Mouse (Mus musculus): ENCODE results near the gene Kmt5b. TPM values are rescaled to one million over a fixed set of nuclear protein-coding genes. Genes with fewer than 3 reads are reported as not detected.

Kmt5b gene
- total RNA-seq, 2 experiments from 2014 or later = 72.9 to 76.9 TPM

DNA sequence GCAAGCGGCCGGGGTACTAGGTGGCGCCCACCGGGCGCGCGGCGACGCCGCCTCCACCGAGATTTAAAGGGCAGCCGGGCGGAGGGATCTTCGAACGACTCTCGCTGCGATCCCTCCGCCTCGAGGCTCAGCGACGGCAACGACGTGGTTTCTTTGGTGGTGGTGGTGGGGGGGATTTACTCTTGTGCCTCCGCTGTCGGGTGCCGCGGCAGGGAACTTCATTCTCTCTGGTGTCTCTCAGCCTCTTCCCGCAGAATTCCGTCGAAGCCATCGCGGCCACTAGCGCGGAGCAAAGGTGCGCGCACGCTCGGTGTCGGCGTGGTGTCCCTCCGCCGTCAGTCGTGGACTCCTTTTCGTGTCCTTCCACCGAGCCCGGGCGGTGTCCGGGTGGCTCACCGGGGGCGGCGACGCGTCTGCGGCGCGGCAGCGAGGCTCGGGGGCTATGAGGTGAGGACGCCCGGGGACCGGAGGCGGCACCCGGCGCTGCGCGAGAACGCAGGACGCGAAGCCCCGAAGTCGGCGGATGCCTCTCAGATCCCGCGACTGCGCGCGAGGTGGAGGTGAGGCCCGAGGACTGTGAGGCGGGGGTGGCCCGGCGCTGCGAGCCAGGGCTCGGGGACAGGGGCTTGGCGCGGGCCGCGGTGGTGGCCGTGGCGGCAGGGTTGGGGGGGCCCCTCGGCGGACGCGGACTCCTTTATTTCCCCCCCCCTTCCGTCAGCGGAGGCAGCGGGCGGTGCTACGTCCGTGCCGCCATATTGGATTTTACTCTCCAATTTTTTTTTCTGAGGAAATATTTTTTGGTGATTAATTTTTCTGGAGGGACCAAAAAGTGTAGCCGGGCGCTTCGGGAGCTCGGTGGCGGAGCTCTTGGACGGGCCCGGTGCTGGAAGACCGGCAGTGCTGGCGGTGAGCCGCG lies 818 bp downstream of the Kmt5b start:
- peak; percentile 94 to 95 for DNase-seq (ENCODE audit: low spot score in 2 of 2)

DNA sequence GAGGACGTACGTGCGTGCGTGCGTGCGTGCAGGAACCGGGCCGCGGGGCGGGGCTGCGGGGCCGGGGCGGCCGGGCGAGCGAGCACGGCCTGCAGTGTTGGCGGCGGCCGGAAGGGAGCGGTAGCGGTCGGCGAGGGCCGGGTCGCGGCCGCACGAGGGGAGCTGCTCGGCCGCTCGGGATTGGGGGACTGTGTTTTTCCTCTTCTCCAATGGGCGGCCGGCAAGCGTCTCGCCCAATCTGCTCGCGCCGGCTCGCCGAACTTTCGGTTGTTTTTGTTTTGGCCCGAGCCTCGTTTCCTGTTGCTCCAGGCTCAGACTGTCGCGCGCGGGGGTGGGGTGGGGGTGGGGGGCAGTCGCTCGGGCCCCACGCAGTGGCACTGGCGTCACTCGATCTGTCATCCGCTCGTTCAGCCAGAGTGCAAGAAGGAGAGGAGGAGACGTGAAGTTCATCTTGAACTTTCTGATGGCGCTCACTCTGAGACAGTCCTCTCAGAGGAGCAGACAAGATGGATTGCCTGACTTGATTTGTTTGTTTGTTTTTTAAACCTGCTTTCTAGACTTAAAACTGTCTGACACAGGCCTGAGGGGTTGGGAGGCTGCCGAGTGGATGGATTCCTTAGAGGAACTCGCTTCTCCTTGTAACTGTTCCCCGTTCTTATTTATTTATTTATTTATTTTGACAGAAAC lies 1.6 kb downstream of the Kmt5b start:
- DNase-seq (ENCODE audit: low spot score in 2 of 2) = peak in 1 of 2 experiments; percentile 94

DNA sequence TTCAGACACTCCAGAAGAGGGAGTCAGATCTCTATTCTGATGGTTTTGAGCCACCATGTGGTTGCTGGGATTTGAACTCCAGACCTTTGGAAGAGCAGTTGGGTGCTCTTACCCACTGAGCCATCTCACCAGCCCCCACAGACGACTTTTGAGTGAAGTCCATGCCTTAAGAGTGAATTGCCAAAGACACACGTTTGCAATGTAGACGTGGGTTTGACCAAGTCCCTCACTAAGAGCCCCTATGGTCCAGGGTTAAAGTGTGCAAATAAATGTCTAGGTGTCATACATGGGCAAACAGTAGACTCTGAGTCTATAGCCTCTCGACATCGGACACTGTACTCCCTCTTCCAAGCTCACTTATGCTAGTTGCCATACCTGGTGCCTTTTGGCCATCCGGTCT lies 2.3 kb downstream of the Kmt5b start:
- no peak for DNase-seq (ENCODE audit: low spot score in 2 of 2)

DNA sequence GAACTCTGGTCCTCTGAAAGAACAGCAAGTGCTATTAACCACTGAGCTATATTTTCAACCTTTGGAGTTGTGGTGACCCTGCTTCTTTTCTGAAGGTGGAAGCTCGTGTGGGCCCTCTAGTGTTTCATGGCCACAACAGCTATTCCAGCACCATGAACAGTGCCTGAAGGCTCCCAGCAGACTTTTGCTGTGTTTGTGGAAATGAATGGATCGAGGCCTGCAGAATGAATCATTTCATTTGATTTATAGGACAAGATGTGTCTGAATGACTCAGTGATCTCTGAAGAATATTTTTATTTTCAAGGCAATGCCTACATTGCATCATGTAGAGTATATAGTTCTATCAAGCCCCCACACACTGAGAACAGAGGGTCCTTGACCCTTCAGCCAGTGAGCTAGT lies 6.9 kb downstream of the Kmt5b start:
- no peak for DNase-seq (ENCODE audit: low spot score in 2 of 2)

DNA sequence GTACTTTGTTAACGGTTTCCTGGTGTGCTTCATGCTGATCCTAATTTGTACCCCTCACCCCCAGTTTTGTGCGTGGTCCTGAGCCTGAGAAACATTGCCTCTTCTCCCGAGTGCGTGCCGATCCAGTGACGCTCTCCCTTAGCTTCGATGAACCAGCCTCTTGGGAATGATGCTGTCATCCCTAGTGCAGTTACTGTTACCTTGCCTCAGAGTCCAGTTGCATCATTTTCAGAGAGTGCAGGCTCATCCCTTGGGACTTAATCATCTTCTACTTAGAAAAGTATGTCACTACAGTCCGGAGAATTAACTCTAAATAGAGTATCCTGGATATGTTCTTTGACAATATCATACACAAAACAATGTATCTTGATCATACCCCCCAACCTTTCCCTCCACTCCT lies 11.5 kb downstream of the Kmt5b start:
- DNase-seq (ENCODE audit: low spot score in 2 of 2) = no peak

DNA sequence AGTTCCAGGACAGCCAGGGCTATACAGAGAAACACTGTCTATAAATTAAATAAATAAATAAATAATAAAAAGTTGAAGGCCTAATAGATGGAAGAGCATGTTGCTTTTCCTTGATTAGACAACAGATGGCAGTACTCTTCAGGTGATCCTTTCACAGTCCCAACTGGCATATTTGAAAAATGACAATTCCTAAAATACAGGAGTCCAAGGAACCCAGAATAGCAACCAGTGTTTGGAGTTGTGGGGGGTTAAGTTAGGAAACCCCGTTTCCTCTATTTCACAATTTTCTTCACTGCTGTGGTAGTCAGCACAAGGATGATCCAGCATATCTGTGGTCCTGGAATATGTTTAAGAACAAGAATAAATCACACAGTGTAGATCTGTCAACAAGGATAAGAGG lies 22.9 kb downstream of the Kmt5b start:
- DNase-seq (ENCODE audit: low spot score in 2 of 2) = no peak

DNA sequence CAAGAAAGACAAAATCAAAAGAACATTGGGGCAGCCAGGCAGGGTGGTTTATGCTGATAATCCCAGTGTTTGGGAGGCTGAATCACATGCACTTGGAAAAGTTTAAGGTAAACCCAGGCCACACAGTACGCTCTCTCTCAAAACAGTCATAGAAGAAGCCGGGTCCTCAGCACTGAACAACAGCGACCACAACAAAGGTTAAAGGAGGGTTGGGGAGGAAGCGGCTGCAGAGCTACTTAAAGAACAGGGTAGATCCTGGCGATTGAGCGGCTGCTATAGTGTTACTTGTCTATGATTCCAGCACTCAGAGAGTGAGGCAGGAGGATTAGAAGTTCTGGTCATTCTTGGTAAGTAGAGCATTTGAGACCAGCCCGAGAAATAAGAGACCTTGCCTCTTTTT lies 38.3 kb downstream of the Kmt5b start:
- no peak for DNase-seq (ENCODE audit: low spot score in 2 of 2)

DNA sequence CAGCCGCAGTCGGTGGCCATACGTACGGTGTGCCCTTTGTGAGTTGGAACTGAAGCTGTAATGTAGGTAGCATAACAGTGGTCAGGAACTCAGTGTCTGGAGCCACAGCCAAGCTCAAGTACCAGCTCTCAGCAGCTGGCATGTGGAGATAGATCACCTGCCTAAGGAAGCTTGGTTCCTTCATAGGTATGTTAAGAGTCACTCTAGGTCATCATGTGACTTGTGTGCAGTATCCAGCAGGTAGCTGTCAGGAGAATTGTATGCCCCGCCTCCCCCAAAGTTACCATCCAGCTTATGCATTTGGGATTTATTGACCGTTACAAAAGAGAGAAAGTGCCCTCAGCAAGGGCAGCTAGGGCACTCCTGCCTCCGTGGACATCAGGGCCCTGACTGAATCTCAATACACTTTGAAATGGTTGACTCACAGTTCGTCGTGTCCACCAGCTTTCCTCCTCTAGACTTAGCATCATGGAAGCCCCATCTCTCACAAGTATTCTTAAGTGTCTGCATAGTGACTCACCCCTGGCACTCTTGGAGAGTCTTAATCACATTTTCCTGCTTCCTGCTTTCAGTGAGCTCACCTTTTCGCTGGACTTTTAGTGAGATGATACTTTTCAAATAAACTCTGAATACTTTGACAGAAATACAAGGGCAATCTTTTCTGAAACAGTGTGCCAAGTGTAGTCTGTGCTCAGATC lies 43.5 kb downstream of the Kmt5b start:
- no peak for DNase-seq (ENCODE audit: low spot score in 2 of 2)

DNA sequence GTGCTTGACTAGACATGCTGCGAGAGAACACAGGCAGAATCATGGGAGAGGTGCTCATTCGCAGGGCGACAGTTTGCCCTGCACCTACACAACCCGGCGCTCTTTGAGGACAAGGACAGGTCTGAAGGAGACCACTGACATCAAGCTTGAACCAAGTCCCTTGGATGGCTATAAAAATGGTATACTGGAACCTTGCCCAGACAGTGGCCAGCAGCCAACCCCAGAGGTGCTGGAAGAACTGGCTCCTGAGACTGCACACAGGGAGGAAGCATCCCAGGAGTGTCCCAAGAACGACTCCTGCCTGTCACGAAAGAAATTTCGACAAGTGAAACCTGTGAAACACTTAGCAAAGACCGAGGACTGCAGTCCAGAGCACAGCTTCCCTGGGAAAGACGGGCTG lies 47.2 kb downstream of the Kmt5b start:
- DNase-seq (ENCODE audit: low spot score in 2 of 2) = no peak

DNA sequence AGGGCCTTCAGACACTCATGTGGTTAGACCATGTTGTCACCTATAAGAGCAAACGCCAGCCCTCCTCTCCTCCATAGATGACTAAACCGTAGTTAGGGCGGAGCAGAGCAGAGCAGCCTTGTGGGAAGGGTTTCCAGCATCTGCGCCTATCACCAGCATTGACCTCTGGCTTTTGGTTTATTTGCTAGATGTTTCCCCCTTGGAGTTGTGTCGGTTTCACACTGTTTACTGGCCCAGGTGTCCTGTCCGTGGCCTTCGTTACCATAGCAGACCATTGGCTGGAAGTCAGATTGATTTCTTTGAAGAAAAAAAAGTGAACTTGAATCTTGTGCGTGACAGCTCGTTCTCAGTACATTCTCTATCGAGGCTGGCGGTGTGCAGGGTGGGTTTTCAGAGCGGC lies 48.6 kb downstream of the Kmt5b start:
- no peak for DNase-seq (ENCODE audit: low spot score in 2 of 2)

DNA sequence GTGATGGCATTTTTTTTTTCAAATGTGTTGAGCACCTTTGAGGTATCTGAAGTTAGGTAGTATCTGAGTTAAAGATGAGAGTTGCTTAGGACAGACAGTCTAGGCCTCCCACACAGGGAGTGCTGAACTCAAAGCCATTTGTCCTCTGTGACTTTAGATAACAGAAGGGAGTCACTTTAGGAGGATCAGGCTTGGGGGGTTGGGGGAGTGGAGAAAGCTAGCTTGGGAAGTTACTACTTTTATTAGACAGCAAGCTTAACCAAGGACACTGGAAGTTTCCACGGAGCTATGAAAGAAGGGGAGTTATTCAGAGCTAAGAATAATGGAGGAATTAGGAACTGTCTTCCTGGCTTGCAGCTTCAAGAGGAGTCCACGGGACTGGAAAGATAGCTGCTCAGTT lies 51.9 kb downstream of the Kmt5b start:
- DNase-seq (ENCODE audit: low spot score in 2 of 2) = no peak

DNA sequence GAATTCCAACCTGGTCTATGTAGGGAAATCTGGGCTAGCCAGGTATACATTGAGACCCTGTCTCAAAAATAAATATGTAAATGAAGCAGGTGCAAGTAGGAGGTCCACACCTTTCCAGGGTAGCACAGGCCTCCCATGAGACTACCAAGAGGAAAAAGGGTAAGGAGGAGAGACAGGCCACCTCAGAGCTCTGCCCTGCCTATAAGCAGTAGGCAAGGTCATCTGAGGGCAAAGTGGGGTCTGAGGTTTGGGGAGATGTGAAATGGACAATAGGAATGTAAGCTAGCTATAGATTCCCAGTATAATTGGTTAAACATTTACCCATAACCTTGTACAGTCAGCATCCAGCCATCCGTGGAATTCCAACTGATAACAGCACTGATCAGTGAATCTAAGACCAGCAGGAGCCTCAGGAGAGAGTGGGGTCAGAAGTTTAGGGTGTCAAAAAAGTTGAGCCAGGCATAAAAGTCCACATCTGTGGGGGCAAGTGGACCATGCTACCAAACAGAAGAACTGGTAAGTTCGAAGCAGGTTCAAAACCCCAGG lies 52.8 kb downstream of the Kmt5b start:
- DNase-seq (ENCODE audit: low spot score in 2 of 2) = no peak

DNA sequence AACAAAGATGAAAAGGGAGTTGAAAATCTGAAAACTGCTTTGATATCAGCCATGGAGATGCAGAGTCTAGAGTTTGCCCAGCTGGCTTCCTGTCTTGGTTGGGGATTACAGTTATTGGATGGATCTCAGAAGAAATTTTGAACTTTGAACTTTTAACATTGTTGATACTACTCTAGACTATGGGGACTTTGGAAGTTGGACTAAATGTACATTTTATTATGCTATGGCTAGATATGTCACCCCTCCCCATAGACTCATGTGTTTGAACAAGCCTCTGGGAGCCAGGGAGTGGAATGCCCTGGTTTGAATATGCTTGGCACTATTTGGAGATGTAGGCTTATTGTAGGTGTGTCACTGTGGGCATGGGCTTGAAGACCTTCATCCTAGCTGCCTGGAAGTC lies 57.8 kb downstream of the Kmt5b start:
- no peak for DNase-seq (ENCODE audit: low spot score in 2 of 2)

DNA sequence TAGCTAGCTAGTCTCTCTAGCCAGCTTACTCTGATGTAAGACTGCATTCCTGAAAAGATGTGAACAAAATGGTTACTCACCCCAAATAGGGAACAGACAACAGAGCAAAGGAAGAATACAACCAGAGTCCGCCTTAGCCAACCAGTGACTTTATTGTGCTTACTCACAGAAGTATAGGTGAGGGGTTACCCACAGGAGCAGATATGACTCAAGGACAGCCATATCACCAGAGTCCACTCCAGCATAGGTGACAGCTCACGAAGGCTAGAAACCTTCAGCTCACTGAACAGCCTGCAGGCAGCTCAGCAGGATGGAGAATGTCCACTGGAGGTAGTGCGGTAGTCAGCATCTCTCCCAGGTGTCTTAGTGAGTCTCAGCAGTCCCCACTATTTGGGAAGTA lies 62.6 kb downstream of the Kmt5b start:
- DNase-seq (ENCODE audit: low spot score in 2 of 2) = no peak

DNA sequence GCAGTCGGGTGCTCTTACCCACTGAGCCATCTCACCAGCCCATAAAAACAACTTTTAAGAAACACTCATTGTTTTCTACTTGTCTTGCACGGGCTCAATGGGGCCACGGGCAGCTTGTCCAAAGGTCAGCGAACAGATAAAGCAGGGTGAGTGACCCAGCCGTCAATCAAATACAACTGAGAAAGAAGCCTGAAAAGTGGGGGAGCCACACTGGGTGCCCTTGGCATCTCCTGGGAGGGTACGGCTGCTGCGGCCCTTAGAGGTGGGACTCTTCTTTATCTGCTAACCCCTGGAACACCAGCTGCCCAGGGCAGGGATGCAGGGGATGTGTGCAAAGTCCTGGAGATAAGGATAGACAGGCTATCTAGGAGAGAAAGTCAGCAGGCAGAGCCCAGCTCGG lies 64.5 kb downstream of the Kmt5b start:
- no peak for DNase-seq (ENCODE audit: low spot score in 2 of 2)

DNA sequence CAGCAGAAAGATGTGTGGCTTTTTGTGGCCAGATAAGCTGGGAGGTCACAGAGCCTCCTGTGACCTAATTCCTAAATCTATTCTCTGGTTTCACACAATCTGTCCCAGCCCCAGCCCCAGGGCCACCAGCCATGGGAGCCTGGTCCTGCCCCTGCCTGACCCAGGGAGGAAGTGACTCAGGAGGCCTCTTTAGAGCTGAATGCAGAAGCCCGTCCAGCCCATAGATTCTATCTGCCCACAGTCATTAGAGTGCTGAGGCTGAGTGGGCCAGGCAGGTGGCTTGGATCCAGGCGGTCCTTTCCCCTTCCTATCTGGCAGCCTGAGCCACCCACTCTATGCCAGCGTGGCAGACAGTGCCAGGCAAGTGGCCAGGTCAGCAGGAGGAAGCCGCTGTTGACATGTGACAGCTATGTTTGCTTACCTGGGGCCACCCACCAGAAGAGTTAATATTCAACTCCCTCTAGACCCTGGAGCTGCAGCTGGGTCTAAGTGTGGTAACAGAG lies 65.7 kb downstream of the Kmt5b start:
- peak in 1 of 2 experiments; percentile 39 for DNase-seq (ENCODE audit: low spot score in 2 of 2)

DNA sequence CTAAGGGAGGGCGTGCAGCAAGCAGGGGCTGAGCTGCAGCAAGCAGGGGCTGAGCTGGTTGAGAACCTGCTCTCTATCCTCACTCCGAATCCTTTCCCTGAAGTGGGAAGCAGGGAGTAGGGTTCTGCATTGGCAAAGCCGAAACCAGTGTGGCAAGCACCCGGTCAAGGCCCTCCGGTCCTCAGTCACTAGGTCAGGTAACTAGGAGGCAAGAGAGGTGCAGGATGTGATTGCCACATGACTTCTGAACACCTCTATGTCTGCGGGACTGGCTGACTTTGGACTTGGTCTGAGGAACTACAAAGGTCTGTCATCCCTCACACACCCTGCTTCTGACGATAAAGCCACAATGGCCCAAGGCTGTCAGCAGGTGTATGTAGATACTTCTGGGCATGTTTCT lies 67.1 kb downstream of the Kmt5b start:
- no peak for DNase-seq (ENCODE audit: low spot score in 2 of 2)

DNA sequence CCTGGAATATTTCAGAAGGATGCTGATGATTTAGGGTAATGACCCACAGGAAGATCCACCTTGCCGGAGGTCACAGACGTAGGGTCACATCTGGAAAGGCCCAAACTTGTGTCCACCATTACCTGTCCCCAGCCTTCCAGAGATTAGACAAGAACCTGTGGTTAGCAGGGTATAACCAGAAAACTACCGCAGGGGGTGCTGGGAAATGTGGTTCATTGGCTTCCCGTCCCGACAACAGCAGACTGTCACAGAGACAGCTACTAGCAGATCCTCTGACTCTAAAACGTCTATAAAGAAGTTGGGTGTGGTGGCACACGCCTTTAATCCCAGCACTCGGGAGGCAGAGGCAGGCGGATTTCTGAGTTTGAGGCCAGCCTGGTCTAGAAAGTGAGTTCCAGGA lies 69.6 kb downstream of the Kmt5b start:
- DNase-seq (ENCODE audit: low spot score in 2 of 2) = no peak

DNA sequence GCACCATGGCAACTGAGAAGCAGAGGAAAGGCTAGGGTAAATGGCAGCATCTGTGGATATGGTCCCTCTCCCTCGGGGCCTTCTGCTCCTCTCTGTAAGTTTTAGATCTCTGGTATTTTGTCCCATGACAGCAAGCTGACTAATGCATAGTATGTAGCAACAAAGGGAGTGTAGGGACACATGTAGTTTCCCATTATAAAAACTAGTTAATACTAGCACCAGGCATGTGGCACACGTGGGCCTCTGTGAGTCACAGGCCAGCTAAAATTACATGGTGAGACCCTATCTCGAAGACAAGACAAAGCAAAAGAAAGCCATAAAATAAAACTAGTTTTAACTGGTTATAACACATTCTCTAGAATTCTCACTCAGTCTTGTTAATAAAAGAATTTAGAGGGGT lies 71.7 kb downstream of the Kmt5b start:
- no peak for DNase-seq (ENCODE audit: low spot score in 2 of 2)

DNA sequence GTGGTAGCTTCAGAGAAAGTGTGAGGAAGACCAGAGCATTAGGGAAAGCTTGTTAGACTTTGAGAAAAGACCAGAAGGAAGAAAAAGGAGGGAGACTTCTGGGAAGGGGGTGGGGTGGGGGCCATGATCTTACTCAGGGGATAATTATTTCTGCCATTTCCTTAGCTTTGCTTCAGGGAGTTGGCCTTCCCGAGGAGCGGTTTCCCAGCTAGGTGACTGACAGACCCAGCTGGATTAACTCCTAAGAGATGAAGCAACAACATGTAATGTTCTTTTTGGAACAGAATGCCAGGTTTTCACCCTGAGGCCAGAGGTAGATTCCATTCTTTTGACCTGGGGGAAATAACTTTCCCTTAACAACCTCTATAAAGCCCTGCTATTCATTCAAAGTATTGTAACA lies 72.5 kb downstream of the Kmt5b start:
- no peak for DNase-seq (ENCODE audit: low spot score in 2 of 2)

DNA sequence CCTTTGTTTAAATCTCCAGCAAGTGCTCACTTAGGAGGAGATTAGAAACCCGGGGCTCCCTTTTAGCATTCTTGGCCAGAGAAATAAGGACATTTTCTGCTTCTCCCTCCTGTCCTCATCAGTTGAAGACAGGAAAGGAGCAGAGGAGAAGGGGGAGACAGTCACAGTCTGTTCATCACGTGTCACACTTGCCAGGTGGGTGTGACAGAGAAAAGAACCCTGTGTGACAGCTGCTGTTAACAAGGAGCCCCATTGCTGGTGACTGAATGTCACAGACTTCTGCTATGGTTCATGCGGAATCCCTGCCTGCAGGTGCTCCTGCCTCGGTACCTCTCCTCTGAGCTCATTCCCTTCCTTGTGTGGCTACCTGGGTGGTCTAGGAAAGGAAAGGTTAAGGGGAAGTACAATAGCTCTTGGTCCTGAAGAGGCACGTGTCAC lies 73.0 kb downstream of the Kmt5b start:
- DNase-seq (ENCODE audit: low spot score in 2 of 2) = no peak

DNA sequence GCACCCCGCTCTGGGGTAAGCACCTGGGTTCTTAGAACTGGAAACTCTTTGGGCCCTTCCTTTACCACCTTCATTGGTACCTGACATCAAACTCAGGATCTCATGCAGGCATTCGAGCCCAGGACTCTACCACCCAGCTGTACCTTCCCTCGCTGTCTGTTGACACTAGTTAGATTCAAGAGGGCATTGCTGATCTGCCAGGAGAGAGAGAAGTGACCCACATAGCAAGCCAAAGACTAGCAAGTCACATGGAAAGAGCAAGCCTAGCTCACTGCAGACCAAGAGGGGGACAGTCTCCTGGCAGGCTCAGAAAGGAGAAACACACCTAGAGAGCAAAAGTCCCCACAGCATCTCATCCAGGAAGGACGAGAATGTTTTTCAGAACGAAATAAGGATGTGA lies 73.5 kb downstream of the Kmt5b start:
- DNase-seq (ENCODE audit: low spot score in 2 of 2) = no peak
